Mouse (Mus musculus) embryonic facial prominence, embryonic 12.5 days (tissue): ENCODE data around the gene Cdkl1. TPM values are rescaled to one million over a fixed set of nuclear protein-coding genes. Genes with fewer than 3 reads are reported as not detected.

Experiments
- ATAC-seq: fragments of 200-750 bp; cut with Nextera tagmentation; 2 replicates; pipeline ENCODE4 v1.8.0; 2017; ENCODE audit not compliant: insufficient number of reproducible peaks, insufficient read depth, low FRiP score, low TSS enrichment
- H3K27ac ChIP-seq: fragments of 300-500 bp; sonication (generic); 2 replicates; pipeline ENCODE4 v1.5.1; 2016; ENCODE audit warnings: mild to moderate bottlenecking
- H3K27me3 ChIP-seq: fragments of 300-500 bp; sonication (generic); 2 replicates; pipeline ENCODE4 v1.6.1; 2016; ENCODE audit warnings: mild to moderate bottlenecking, moderate library complexity
- H3K36me3 ChIP-seq: fragments of 300-500 bp; sonication (generic); 2 replicates; pipeline ENCODE4 v1.6.1; 2016; ENCODE audit warnings: mild to moderate bottlenecking
- H3K4me1 ChIP-seq: fragments of 300-500 bp; sonication (generic); 2 replicates; pipeline ENCODE4 v1.6.1; 2016
- H3K4me2 ChIP-seq: fragments of 300-500 bp; sonication (generic); replicated peaks from 2 replicates; pipeline ENCODE4 v1.6.1; 2016; ENCODE audit warnings: mild to moderate bottlenecking, moderate library complexity
- H3K4me3 ChIP-seq: fragments of 300-500 bp; sonication (generic); 2 replicates; pipeline ENCODE4 v1.5.1; 2016; ENCODE audit warnings: mild to moderate bottlenecking
- H3K9ac ChIP-seq: fragments of 300-500 bp; sonication (generic); 2 replicates; pipeline ENCODE4 v1.6.1; 2016; ENCODE audit warnings: mild to moderate bottlenecking, moderate library complexity
- H3K9me3 ChIP-seq: fragments of 300-500 bp; sonication (generic); 2 replicates; pipeline ENCODE4 v1.6.1; 2016; ENCODE audit warnings: mild to moderate bottlenecking, moderate library complexity
- WGBS: fragments of 180-500 bp; shearing (Covaris S2); methylation state at CpG from one replicate; pipeline ENCODE4 v1.1.7; 2016; 5-methylcytosine and 5-hydroxymethylcytosine counted together
- polyA plus RNA-seq: library from polyadenylated mRNA; unstranded; fragments of >200 nt; fragmentation: Nextera tagmentation; extraction: Ambion mirVana; gene quantifications from 2 replicates; pipeline ENCODE4 v1.2.1, GENCODE M21; 2016

Gene Cdkl1
- polyA plus RNA-seq, 1 experiment from 2014 or later, result 1.3 TPM

DNA sequence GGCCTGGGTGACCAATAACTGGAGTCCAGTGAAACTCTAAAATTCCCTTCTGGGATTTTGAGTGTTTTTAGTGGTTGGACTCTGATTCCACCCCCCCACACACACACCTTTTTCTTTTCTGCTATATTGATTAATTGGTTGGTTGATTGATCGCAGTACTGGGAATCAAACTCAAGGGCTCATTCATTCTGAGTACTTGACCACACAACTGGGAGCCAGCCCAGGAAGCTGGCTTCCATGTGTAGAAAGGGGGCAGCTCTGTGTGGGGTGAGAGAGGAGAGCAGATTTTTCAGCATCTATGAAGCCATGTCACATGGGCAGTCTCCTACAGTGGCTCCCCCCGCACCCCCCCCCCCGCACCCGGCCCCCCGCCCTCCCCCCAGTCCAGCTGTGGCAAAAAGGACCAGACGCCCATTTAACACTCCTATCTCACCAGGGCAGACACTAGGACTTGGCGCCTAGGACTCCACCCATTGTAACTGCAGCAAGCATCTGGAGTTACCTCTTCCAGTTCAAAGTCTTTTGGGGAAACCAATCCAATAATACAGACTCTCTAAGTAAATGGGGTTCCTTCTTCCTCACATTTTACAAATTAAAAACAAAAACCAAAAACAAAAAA is 31.7 kb downstream of the Cdkl1 start:
- Histone ChIP-seq H3K27me3 (no peaks in the 10 kb centered on the region), H3K4me1 (peaks cover 11% of the 10 kb centered on the region; the same call in 1 of the 2 replicates), H3K36me3 (no peaks in the 10 kb centered on the region), H3K4me2 (peak overlapping the region; percentile 48; the same call in 1 of the 2 replicates), H3K4me3 (no peak overlapping the region), H3K9me3 (no peaks in the 10 kb centered on the region), H3K9ac (no peak overlapping the region), H3K27ac (peak overlapping the region; percentile 33; the same call in 1 of the 2 replicates)
- no peak for ATAC-seq
- WGBS, result 48% methylated on average over 7 of the region's 7 CpGs

DNA sequence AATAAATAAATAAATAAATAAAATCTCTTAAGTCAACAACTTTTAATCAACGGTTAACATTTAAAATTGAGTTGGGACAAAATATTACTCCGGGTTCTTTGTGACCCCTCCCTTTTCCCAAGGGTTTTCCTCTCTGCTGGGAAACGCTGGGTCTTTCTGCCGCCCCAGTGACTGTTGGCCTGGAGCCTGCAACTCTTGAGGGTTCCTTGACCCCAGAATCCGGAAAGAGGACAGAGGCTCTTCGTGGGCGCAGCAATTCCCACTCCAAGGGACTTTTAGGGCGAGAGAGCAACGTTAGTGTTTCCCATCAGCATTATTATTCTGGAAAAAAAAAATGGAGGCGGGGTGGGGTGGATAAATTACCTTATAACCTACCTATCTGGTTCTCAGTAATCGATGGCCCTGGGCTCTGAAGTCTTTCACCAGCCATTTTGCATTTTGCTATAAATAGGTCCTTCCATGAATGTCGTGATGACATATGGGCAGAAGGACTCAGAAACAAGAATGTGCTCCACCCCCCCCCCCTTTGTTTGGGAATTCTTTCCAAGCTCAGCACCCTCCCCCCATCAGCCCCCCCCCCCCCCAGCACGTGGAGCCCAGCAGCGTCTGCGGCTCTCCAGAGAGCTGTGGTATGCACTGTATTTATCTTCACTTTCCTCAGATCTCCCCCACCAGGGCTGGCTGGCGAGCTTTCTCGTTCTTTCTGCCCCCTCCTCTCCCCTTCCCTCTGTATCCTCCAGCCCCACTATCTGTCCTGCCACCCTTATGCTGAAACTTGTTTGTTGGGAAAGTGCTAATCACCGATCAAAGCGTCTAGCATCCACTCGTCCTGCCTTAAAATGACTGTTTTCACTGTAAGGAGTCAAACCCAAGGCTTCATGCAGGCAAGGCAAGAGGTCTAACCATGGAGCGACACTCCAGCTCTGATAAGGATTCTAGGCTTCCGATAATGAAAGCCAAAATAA is 32.6 kb downstream of the Cdkl1 start:
- H3K27me3 ChIP-seq, result no peaks in the 10 kb centered on the region
- ATAC-seq, result 0 out of 2 replicates have a peak, but pooled peaks have one; percentile 48
- no peak overlapping the region; the same call in 1 of the 2 replicates for H3K9ac ChIP-seq
- peak overlapping the region; percentile 75; the same call in 1 of the 2 replicates for H3K27ac ChIP-seq
- no peaks in the 10 kb centered on the region for H3K36me3 ChIP-seq
- no peaks in the 10 kb centered on the region for H3K9me3 ChIP-seq
- peaks cover 11% of the 10 kb centered on the region; the same call in 1 of the 2 replicates for H3K4me1 ChIP-seq
- H3K4me3 ChIP-seq, result no peak overlapping the region
- peak overlapping the region; percentile 48 for H3K4me2 ChIP-seq
- WGBS, result 8% methylated on average over 22 of the region's 22 CpGs

DNA sequence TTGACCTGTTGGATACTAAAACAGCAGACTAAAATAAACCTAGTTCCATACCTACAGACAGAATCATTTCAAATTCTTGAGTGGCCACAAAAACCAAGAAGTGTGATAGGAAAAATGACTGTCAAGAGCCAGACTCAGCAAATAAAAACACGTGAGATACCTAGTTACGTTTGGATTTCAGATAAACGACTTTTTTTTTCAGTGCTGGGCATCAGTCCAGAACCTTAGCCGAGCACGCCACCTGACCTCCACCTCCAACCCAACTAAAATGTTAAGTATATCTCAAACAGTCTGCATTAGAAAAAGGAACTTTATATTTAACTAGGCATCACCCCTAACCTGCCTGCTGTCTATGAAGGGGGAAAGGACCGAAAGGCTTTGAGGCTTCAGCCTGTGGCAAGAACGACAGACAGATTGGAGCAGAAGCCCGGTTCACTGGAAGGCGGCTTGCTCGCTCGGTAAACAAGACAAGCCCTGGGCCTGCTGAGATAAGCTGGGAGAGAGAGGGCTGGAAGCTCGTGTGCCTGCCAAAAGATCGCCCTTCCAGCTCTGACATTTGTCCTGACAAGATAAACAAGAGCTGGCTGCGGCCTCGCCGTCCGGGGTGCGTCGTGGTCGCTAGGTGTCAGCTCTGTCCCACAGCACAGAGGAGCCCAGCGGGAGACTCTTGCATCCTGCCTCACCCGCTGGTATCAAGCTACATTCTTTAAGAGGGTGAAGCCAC is 33.5 kb downstream of the Cdkl1 start:
- ATAC-seq, result peak; percentile 61; the same call in 1 of the 2 replicates
- Histone ChIP-seq H3K27ac (no peak overlapping the region), H3K4me2 (peak overlapping the region; percentile 48), H3K36me3 (no peaks in the 10 kb centered on the region), H3K9me3 (no peaks in the 10 kb centered on the region), H3K27me3 (no peaks in the 10 kb centered on the region), H3K4me3 (0 out of 2 replicates have a peak overlapping the region, but pooled peaks have one; percentile 9), H3K9ac (no peak overlapping the region), H3K4me1 (peaks cover 11% of the 10 kb centered on the region; the same call in 1 of the 2 replicates)
- whole genome bisulfite sequencing, result 18% methylated on average over 22 of the region's 22 CpGs

DNA sequence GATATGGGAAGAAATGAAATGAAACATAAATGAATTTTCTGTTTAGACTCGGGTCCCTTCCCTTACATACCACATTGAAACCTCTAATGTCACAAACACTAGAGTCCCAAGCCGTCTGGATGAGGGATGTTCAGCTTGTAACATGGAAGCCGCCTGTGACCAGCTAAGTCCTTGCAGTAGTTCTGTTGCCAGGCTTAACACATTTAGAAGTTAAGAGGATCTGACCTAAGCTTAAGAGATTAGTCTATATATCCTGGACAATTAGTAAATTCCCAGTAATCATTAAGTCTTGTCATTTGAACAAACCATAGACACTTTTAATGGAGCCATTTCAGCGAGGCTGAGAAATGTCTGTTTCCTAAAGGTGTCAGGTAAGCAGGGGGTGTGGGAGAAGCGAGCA is 35.1 kb downstream of the Cdkl1 start:
- no peak overlapping the region for H3K9ac ChIP-seq
- no peak overlapping the region for H3K27ac ChIP-seq
- no peak for ATAC-seq
- no peaks in the 10 kb centered on the region for H3K9me3 ChIP-seq
- peaks cover 18% of the 10 kb centered on the region; the same call in 1 of the 2 replicates for H3K4me1 ChIP-seq
- H3K4me2 ChIP-seq, result no peak overlapping the region
- no peaks in the 10 kb centered on the region for H3K27me3 ChIP-seq
- H3K36me3 ChIP-seq, result no peaks in the 10 kb centered on the region
- H3K4me3 ChIP-seq, result no peak overlapping the region
- 77% methylated on average over 5 of the region's 5 CpGs for WGBS

DNA sequence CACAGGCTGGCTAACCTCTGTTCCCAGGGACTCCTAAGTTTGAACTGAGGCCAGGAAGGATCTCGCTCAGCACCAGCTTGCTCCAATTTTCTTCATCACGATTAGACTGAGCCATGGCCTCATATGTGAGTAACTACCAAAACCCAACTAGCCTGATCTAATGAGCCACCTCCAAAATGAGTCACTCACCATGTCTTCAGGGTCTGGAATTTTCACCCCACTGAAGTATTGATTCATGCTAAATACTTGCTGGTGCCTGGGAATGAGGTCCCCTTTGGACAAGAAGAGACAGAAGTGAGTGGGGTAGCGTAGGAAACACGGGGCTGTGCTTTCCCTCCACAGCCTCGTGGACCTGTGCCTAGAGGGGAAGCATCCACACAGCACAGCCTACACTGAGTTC is 37.1 kb downstream of the Cdkl1 start:
- Histone ChIP-seq H3K27me3 (no peaks in the 10 kb centered on the region), H3K4me3 (no peak overlapping the region), H3K9me3 (no peaks in the 10 kb centered on the region), H3K4me2 (no peak overlapping the region), H3K9ac (no peak overlapping the region), H3K4me1 (peaks cover 16% of the 10 kb centered on the region; the same call in 1 of the 2 replicates), H3K36me3 (no peaks in the 10 kb centered on the region), H3K27ac (no peak overlapping the region)
- WGBS, result 75% methylated on average over 5 of the region's 5 CpGs
- ATAC-seq, result no peak

DNA sequence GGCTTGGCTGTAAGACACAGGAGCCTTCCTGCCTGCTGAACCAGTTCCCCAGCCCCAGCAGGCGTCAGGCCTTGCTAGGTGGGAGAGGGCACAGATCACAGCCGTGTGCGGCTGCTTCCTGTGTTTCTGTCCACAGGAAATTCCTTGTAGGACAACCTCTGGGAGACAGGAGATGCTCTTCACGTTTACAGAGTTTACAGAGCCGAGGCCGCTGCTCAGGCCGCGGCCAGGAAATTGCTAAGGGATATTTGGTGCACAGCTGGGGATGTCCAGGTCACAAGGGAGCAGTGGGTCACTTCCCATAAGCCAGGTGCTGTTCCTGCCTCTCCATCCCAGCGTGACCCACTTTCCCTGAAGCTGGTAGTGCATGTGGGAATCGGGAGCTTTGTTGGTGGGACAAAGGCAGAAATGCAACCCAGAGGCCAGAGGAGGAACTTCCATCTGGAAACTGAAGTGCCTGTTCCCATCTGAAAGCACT is 39.2 kb downstream of the Cdkl1 start:
- Histone ChIP-seq H3K36me3 (no peaks in the 10 kb centered on the region), H3K27ac (no peak overlapping the region), H3K27me3 (no peaks in the 10 kb centered on the region), H3K9ac (no peak overlapping the region), H3K4me2 (no peak overlapping the region), H3K9me3 (no peaks in the 10 kb centered on the region), H3K4me1 (0 out of 2 replicates have a peak, but pooled peaks cover 7% of the 10 kb centered on the region), H3K4me3 (no peak overlapping the region)
- 14% methylated on average over 10 of the region's 10 CpGs for WGBS
- ATAC-seq, result no peak

DNA sequence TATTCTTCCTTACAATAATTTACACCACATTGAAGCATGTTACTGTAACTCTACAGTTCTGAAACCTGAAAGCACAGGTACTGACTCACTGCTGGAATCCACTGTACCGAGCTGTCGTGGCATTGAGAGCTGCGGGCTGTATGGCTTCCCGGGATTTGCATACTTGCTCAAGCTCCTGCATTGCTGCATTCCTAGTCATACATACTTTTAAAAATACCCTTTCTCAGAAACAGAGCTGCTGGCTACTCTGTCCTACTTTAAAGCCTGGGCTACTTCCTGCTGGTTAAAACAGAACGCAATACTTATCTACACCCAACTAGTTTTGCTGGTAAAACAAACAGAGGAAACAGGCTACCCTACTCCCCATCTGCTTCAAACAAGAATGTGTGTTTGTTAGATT is 46.9 kb downstream of the Cdkl1 start:
- H3K4me1 ChIP-seq, result no peaks in the 10 kb centered on the region
- no peaks in the 10 kb centered on the region for H3K27me3 ChIP-seq
- no peak overlapping the region for H3K4me2 ChIP-seq
- H3K9ac ChIP-seq, result no peak overlapping the region
- H3K36me3 ChIP-seq, result no peaks in the 10 kb centered on the region
- no peak overlapping the region for H3K4me3 ChIP-seq
- WGBS, result 83% methylated on average over 5 of the region's 5 CpGs
- no peaks in the 10 kb centered on the region for H3K9me3 ChIP-seq
- no peak overlapping the region for H3K27ac ChIP-seq
- no peak for ATAC-seq

DNA sequence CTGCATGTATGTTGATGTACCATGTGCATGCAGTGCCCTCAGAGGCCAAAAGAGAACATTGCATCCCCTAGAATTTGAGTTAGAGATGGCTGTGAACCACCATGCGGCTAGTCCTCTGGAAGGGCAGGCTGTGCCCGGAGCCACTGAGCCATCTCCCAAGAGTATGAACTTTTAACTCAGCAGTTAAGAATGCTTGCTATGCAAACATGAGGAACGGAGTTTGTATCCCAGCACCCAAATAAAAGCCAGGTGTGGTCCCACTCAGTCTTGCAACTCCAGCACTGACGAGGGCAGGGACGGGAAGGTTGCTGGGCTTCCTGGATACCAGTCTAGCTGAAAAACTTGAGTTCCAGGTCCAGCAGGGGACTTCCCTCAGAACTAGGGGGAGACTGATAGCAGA is 49.1 kb downstream of the Cdkl1 start:
- no peaks in the 10 kb centered on the region for H3K9me3 ChIP-seq
- no peak overlapping the region for H3K9ac ChIP-seq
- 60% methylated on average over 5 of the region's 5 CpGs for WGBS
- no peak overlapping the region for H3K27ac ChIP-seq
- H3K4me2 ChIP-seq, result no peak overlapping the region
- no peaks in the 10 kb centered on the region for H3K36me3 ChIP-seq
- no peak for ATAC-seq
- no peaks in the 10 kb centered on the region for H3K4me1 ChIP-seq
- H3K27me3 ChIP-seq, result no peaks in the 10 kb centered on the region
- no peak overlapping the region for H3K4me3 ChIP-seq

DNA sequence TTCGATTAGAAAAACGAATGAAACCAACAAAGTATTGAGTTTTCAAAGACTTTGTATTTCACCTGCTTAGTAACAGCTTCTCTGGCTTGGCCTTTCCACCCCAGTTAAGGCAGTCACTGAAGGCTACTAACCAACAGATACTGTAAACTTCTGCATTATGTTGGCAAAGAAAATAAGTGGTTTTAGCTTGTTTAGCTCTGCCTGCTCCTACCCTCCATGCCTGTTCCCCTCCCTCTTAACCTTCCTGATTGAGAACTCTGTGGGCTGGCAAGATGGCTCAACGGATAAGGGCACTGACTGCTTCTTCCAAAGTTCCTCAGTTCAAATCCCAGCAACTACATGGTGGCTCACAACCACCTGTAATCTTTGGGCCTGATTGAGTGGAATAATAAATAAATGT is 57.1 kb downstream of the Cdkl1 start:
- Histone ChIP-seq H3K27me3 (no peaks in the 10 kb centered on the region), H3K4me1 (no peaks in the 10 kb centered on the region), H3K4me2 (no peak overlapping the region), H3K4me3 (no peak overlapping the region), H3K36me3 (no peaks in the 10 kb centered on the region), H3K9ac (no peak overlapping the region), H3K27ac (no peak overlapping the region), H3K9me3 (no peaks in the 10 kb centered on the region)
- no peak for ATAC-seq
- 80% methylated on average over 3 of the region's 3 CpGs for WGBS

DNA sequence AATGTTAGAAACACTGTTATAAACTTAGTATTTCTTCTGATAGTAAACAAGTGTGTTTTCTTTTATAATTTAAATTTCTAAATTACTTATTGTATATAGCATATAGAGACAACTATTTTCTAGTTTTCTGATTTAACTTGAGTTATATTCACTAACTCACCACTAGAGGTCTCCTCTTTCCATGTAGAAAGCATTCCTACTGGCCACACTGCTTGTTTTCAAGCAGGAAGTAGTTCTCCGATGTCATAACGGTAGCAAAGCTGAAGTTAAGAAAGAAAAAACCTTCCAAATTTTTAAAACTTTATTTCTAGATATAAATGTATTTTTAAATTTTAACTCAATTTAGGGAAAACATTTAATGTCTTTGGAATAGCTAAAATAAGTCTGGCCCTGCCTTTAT is 57.5 kb downstream of the Cdkl1 start:
- 7% methylated on average over 2 of the region's 2 CpGs for WGBS
- Histone ChIP-seq H3K27me3 (no peaks in the 10 kb centered on the region), H3K4me2 (no peak overlapping the region), H3K36me3 (no peaks in the 10 kb centered on the region), H3K9ac (no peak overlapping the region), H3K9me3 (no peaks in the 10 kb centered on the region), H3K27ac (no peak overlapping the region), H3K4me1 (no peaks in the 10 kb centered on the region), H3K4me3 (no peak overlapping the region)
- ATAC-seq, result no peak

DNA sequence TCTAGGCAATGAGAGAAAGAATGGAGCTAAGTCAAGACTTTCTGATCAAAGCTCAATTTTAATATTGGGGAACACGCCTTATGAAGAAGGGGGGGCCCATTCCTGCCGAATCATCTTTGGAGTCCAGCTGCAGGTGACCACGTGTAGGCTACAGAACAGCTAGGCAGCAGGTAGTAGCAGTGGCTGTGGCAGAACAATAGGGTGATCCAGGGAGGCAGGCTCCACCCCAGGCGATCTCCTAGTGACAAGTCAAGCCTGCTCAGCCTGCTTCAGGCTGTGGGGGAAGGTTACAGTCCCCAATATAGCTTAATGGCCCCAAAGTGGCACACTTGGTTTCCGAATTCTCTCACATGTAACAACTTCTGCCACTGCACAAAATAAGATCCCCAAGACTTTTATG is 58.8 kb downstream of the Cdkl1 start:
- H3K4me3 ChIP-seq, result no peak overlapping the region
- H3K27me3 ChIP-seq, result no peaks in the 10 kb centered on the region
- H3K4me2 ChIP-seq, result no peak overlapping the region
- no peaks in the 10 kb centered on the region for H3K9me3 ChIP-seq
- no peaks in the 10 kb centered on the region for H3K36me3 ChIP-seq
- no peak overlapping the region for H3K27ac ChIP-seq
- WGBS, result 42% methylated on average over 5 of the region's 5 CpGs
- ATAC-seq, result no peak
- H3K4me1 ChIP-seq, result no peaks in the 10 kb centered on the region
- no peak overlapping the region for H3K9ac ChIP-seq
